Mouse (Mus musculus) kidney, adult 9 months (tissue): ENCODE measurements around the gene Rassf1.

Experiments
- DNase-seq: peaks from one replicate; pipeline ENCODE4 v3.0.0; 2022

Gene Rassf1

DNA sequence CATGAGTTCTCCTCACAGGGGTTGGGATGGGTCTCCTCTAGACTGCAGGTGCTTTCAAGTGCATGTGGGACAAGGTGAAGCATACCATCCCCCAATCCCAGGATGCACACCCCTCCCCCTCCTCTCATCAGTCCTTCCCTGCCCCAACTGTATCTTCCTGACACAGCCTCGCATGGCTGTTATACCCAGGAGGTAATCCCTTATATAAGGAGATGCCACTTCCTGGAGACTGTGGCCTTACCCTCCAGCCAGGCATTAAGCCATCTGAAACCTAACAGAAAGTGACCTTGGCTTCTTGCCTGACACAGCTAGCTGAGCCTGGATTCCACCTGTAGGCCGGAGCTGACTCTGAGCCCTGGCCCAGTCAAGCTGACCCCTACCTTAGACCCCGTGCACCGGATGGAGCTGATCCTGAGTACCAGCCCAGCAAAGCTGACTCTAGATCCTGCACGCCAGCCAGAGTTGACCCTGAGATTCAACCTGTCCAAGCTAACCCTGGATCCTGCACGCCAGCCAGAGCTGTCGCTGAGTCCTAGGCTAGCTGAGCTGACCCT, 31.2 kb downstream of the Rassf1 start:
- peak; percentile 61 for DNase-seq

DNA sequence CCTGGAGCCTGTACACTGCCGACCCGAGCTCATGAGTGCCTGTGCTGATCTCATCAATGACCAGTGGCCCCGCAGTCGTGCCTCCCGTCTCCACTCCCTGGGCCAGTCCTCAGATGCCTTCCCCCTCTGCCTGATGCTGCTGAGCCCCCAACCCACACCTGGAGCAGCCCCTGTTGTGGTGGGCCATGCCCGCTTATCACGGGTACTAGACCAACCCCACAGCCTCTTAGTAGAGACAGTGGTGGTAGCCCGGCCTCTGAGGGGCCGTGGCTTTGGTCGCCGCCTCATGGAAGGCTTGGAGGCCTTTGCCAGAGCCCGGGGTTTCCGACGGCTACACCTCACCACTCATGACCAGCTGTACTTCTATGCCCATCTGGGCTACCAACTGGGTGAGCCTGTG, 31.8 kb downstream of the Rassf1 start:
- DNase-seq: no peak

DNA sequence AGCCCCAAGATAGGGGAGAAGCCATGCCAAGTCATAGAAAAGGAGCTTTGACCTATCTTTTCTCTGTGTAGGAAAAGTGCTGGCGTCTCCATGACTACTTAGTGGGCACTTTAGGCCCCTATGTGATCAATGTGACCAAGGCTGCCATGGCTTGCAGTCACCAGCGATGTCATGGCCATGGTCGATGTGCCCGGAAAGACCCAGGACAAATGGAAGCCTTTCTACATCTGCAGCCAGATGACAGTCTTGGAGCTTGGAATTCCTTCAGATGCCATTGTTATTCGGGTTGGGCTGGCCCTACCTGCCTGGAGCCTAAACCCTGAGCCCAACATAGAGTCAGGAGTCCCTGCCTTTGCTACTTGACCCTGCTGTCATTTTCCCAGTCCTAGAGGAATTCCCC, 35.1 kb downstream of the Rassf1 start:
- no peak for DNase-seq

DNA sequence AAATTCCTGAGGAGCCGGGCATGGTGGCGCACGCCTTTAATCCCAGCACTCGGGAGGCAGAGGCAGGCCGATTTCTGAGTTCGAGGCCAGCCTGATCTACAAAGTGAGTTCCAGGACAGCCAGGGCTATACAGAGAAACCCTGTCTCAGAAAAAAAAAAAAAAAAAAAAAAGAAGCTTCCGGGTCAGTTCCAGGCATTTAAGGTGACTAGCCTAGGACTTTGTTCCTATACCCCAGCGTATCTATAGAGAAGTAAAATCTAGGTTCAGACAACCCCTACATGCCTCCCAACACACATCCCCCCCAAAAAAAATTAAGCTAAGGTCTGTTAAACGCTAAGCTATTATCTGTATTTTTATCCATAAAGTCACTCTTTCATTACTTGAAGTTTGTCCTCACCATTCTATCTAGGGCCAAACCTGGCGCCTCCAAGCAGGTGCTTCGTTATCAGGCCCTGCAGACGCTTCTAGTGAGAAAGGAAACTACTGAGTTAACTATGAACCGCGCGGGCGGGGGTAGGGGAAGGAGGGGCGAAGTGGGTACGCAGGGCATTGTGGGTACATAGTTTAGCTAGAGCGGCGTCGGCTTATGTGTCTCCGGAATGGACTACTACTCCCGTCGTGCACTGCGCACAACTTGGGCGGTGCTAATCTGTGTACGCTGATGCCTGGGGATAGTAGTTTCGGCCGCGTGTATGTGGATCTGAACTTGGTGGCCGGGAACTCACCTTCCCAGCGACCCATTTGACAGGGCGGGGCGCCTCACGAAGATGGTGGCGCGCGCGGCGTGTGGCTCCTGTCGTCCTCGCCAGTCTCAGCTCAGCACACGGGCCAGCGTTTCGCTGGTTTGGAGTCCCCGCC, 35.8 kb downstream of the Rassf1 start, which contains the start of gene Ifrd2:
Gene Ifrd2, plus strand, starts transcription at position 669 of the 859 bp plus-strand sequence.
- peak; percentile 100 for DNase-seq

DNA sequence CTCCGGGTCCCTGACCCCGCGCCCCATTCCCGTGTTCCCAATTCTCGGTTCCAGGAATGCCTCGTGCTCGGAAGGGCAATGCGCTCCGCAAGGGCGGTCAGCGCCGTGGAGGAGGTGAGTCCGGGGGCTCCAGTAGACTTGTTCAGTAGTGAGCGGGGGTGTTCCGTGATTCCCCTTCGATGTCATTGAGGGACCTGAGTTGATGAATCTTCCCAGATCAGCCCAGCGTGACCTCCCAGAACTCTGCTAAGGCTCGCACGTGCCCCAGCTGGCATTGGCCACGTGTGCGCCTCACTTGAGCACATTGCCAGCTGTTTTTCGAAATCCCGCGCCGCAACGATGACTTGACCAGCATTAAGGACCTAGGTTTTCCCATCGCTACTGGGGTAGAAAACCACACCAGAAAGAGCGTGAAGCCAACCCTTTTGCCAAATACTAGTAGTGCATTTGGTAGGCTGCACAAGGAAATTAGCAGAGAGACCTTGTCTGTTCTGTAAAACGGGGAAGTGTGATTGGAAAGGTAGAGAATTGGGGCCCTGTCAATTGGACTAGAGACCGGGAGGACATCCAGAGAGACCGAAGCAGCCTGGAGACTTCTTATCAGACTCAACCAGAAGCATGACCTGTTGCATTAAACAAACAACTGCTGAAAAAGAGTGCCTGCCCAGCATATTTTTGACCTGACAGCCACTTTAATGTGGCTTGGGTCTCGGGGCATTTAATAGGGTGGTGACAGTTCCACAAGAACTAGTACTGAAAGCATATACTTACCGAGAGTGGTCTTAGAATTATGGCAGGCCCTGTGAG, 36.7 kb downstream of the Rassf1 start:
- peak; percentile 82 for DNase-seq

DNA sequence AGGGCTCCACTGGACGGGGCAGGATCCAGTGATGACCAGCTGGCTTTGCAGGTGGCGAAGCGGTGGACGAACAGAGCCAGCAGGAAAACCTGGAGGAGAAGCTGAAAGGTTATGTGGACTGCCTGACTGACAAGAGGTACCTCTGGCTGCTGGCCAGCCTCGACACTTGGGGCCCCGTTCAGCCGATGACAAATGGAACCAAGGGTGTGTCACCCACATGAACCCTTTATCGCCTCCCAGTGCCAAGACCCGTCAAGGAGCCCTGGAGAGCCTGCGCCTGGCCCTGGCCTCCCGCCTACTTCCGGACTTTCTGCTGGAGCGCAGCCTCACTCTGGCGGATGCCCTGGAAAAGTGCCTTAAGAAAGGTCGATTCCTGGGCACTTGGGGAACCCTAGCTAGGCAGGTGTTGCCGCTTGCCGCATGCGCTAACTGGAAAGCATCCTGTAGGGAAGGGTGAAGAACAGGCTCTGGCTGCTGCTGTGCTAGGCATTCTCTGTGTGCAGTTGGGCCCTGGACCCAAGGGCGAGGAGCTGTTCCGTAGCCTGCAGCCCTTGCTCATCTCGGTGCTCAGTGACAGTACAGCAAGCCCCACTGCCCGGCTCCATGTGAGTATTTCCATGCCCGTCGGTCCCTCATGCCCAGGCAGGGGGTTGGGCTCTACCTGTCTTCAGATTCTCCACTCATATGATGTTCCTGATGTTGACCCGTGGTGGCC, 38.9 kb downstream of the Rassf1 start:
- DNase-seq: peak; percentile 85

DNA sequence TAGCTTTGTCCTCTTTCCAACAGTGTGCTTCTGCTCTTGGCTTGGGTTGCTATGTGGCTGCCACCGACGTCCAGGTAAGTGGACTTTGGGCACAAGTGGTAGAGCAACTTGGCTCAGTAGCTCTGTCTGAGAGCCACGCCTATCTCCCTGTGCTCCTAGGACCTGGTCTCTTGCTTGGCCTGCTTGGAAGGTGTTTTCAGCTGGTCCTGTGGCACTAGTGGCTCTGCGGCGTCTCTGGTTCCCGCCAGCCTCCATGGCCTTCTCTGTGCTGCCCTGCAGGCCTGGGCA, 39.4 kb downstream of the Rassf1 start:
- DNase-seq: peak; percentile 88

DNA sequence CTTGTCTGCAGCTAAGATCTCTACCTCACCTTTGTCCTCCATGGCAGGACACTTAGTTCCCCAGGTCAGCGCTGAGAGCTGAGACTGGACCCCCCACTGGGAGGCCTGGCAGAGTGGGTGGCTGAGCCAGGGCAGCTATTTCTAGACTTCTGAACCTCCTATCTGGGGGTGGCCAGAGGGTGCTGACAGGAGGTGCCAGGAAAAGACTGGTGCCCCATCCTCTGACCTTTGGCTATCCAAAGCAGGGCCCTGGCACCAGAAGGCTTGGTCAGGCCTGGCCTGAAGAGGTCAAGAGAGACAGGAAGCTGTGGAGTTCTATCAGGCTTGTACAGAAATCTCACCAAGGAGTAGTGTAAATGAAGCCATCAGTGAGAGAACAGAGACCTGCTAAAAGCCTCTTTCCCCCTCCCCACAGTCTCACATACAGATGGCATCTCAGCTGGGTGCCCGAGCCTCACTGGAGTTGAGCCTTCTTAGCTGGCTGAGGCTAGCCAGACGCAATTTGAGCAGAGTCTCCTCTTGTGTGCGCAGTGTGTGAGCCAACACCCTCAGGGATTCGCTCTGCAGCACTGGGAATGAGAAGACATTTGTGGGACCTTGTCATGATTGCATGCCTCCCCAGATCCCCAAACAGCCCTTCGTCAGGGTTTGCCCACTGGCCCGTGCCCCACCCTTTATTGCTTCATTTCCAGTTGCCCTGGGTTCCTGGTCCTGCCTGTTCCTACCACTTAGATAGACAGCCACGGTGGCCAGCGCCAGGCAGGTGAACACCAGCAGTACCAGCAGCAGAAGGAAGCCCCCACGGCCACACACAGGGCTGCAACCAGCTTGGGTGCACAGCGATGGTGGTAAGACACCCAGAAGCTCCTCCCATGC, 42.0 kb downstream of the Rassf1 start:
- peak; percentile 94 for DNase-seq

DNA sequence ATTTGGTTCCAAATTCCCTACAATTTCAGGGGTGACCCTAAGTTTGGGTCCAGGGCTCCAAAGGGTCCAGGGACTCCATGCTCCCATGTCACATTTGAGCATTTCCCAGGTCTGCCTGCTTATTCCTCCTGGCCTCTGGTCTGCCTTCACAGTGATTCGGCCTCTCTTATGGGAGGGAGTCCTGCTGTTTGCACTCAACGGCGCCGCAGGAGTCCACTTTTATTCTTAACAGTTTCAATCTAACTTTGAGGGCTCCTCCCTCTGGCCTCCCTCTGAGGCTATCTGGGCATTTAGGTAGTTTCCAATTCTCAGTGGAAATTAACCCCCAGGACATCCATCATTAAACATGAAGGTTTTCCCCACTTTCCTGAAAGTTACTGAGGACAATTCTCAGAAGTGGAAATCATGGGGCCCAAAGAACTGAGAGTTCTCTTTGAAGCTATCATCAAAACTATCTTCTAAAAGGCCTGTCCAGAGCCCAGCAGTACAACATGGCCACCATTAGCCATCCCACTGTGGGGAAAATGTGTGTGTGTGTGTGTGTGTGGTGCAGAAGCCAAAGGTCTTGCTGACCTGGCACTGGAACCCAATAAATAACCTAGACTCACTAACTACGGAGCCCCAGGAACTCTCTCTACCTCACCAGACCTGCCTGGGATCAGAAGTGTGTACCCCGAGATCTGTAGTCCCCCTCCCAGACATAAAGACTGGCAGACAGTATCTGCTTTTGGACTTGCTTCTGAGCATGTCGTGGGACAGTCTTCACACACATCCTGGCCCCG, 43.1 kb downstream of the Rassf1 start:
- DNase-seq: peak; percentile 69

DNA sequence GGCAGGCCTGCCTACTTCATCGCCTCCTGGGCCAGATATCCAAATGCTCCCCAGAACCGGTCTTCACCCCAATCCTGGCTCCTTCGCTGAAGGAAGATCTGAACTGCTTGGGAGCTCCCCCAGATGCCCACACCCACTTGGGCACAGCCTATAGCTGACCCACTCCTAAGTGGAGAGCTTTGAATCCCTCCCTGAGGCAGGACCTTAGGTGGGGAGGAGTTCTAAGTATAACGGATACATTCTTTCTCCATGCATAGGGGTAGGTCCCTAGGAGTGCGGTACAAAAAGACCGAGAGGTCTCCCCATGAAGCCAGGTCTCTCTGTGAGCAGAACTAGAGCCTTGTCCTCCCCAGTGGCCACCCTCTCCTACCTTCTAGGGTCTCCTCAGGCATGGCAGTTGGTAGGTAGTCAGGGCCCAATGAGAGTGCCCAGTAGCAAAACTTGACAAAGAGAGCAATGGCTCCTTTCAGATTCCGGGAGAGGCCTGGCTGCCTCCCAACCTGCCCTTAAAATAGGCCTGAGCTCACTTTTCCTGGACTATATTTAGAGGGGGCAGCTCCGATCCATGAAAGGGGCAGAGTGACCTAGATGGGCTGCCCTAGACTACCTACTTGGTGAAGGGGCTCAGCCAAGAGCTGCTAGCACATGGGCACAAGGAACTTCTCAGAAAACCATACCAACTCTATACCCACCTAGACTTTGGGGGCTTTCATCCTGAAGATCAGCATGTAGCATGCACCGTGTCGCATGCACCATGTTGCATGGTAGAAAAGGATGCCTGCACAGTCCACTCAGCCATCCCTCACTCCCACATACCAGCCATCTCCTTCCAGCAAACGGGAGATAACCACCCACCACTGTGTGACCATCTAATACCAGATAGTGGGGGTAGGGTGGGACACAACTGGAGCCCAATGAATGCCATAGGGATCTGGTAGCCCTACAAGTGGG, 45.5 kb downstream of the Rassf1 start:
- no peak for DNase-seq

DNA sequence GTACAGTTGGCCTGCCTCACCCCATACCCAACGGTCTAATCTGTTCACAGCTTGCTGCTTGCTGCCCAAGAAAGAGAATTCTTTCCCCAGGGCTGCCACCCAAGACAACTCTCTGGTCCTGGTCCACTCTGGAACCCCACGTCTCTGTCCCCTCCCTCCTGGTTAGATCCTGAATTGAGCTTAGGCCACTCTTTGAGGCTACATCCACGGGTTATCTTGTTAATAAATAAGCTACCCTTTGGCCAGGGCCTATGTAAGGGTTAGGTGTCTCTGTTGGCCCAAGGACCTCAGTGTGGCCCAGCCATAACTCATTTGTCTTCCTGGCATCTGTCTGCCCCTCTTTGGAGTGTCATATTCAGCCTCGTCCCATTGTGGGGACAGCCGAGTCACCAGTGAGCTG, 47.0 kb downstream of the Rassf1 start:
- DNase-seq: peak; percentile 83

DNA sequence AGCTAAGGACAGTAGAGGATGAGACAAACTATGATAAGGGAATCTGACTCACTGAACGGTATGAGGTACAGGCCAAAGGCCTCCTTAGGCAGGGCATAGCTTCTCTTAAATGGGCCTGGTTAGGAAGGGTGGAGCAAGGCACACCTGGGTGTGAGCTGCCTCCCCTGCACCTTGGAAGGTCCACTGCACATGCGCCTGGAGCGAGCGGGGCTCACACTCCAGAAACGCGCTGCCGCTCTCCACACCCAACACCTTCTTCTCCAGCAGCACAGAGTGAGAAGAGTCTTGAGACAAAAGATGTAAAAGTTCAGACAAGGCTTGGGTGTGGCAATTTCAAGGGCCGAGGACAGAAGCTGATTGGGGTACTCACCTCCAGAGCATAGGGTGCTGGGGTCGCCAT, 48.1 kb downstream of the Rassf1 start:
- no peak for DNase-seq

DNA sequence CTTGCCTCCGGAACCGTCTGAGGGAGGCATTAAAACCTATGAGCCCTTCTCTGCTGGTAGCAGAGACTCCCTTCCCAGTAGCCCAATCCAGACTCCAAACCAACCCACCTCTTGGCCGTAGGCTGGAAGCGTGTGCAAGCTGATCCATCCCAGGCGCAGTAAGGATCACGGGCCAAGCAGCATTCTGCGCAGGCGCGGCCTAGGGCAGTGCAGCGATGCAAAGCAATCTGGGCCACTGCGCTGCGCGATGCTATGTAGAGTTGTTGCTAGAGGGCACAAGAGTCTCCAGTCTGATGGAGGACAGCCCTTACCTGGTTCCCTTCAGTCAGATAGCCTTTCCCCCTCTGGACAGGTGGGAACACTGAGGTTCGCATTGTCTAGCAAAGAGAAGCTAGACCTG, 48.5 kb downstream of the Rassf1 start:
- DNase-seq: no peak

DNA sequence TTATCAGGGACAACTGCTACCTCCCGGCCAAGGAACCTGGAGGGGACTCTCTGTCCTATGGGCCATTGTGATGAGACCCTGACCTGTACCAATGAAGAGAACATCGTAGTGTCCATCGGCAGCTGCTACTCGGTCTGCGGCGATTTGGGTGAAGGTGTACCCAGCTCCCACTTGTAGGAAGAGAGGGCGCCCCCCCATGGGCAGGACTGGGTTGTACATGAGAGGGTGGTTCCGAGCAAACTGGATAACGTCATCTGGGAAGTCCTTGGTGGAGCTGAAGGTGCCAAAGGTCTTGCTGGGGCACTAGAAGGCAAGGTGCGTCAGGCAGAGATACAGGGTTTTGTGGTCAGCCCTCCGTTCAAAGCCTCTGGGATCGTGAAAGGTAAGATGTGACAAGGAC, 49.4 kb downstream of the Rassf1 start:
- peak; percentile 78 for DNase-seq

DNA sequence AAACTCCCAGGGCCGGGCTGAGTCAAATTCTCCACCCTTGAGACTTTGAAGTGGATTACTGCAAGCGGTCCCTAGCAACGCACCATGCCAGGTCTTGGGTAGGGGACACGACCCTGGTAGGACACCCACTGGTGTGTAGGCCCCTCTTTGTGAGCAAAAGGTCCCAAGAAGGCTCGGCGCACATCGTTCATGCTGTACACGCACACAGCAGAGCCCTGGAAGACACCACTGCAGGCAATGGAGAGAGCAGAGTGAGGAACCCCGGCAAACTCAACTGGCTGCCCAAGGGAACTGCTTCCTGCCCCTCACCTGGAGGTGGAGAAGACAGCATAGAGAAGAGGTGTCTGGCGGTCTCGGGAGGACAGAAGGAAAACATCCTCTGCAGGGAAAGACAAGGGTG, 49.9 kb downstream of the Rassf1 start:
- no peak for DNase-seq

DNA sequence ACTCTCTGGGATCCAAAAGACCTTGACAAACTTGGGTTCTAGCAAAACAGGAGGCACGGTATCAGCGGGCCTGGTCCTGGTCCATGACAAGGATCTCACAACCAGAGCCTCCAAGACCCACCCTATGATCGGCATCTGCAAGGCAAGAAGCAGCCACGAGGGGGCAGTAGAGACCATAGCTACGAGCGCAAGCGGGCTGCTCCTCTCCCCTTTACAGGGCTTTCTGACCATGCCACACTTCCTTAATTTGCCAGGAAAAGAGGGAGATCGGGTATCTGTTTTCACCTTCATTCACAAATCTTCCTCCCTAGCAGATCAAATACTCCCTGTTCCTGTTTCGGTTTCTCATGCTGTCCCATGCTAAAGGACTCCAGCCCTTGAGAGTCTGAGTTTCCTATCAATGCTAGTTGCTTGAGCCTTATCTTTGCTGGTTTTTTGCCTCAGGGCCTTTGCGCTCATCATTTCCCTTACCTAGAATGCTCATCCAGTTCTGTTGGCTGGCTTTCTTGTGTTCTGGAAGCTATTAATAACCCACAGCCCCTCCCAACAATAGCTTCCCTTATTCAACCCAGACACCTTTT, 50.8 kb downstream of the Rassf1 start:
- peak; percentile 93 for DNase-seq

DNA sequence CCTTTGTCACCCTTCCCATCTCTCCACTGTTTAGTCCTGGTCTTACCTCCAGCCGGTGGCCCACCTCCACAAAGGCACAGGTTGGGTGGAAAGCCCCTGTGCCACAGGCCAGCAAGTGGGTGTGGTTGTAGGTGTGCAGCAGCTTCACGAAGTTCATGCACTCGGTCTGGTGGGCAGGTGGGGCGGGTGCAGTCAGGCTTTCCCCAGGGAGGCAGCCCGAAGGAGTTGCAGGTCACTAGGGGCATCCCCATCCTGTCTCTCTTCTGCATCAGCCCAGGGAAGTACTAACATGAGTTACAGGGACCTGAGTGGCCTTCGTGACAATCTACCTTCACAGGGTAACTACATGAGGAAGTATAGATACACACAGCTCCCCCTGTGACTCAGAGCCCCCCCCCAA, 51.9 kb downstream of the Rassf1 start:
- no peak for DNase-seq

DNA sequence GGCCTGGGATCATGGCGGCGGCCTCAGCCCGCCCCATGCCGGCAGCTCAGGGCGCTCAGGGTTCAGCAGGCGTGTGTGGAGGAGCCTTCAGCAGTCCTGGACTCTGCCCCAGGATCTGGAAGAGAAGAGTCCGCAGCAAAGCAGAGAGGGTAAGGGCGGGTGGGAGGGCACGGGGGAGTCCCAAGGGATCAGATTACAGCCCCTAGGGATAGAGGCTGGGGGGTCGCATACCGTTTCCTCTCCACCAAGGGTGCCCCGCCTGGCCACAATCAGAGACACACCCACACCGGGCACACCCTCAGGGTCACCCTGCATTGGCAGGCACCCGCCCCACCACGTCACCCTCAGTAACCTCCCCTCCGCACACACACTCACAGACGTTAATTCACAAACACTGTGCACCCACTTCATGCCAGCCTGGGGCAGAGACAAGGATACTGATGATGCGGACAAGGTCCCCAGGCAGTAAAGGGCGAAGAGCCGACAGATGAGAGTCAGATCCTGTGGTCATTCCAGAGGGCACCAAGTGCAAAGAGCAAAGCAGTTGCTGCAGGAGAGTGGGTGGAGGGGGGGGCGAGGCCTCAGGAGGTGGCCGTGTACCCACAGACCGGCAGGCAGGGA, 53.8 kb downstream of the Rassf1 start:
- DNase-seq: peak; percentile 79

DNA sequence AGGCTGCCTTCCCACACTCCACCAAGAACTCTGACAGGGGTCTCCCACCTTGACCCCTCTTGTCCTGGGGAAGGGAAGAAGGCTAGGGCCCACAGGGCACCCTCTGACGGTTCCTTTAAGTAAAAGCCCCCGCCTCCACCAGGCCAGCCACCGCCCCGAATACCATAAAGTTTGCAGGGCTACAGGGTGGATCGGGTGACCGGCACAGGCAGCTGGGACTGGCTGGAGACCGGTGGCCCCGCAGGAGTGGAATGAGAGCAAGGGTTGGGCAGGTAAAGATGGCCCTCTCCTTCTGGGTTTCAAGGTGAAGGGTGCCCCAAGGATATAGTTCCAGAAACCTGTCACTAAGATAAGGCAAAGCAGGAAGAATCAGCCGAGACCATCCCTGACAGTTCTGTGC, 55.2 kb downstream of the Rassf1 start:
- DNase-seq: peak; percentile 69
